In the genomic region with DNA sequence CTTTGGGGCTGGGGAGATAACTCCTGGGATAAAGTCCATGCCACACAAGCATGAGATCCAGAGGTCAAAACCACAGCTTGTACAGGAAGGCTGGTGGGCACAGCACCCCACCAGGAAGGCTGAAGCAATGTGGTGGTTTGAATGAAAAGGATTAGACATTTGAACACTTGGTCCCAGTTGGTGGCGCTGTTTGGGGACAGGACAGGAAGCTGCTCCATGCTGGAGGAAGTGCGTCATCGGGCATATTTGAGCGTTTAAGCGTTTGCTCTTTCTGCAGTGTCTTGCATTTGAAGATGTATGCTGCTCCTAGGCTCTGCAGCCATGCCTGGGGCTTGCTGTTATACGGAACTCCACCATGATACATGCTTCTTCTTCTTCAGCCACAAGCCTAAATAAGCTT, we compare ENCODE assay signal across 24 mouse cellular contexts.
"Had no signal": no experiment of that assay in that cellular context is flagged by ENCODE, and none has a peak within 500 bp of the region (broad histone marks: within the 10 kb centered on the region; RNA-seq: fewer than 3 reads in every experiment).

No protein-coding gene starts in this region.

- ATAC-seq: hindbrain, embryonic 16.5 days; intestine, embryonic 16.5 days had no signal

- H3K36me3 ChIP-seq: heart, embryonic 12.5 days; hindbrain, embryonic 10.5 days; hindbrain, embryonic 12.5 days; kidney, embryonic 15.5 days; limb, embryonic 13.5 days; limb, embryonic 15.5 days had no signal

- H3K9me3 ChIP-seq: heart, embryonic 12.5 days; hindbrain, embryonic 10.5 days; hindbrain, embryonic 12.5 days; kidney, embryonic 15.5 days; limb, embryonic 13.5 days; limb, embryonic 15.5 days had no signal

- H3K4me3 ChIP-seq: gastrocnemius, adult 2 months; heart, adult 2 months; heart, embryonic 12.5 days; hindbrain, embryonic 10.5 days; hindbrain, embryonic 12.5 days; kidney, embryonic 15.5 days; limb, embryonic 13.5 days; limb, embryonic 15.5 days had no signal

- DNase-seq: gastrocnemius, adult 2 months; gastrocnemius, postnatal 10 days; gastrocnemius, postnatal 25 days; heart, adult 2 months; heart, postnatal 10 days; heart, postnatal 4 days; kidney, adult 11 months; kidney, adult 2 months; kidney, adult 9 months; kidney, postnatal 14 days; kidney, postnatal 36 days; layer of hippocampus, adult 9-11 months; layer of hippocampus, postnatal 36 days; left cerebral cortex, postnatal 4 days had no signal

- H3K4me2 ChIP-seq: heart, embryonic 12.5 days; hindbrain, embryonic 12.5 days; hindbrain, embryonic 14.5 days; kidney, embryonic 15.5 days; limb, embryonic 13.5 days; limb, embryonic 15.5 days had no signal

- H3K9ac ChIP-seq: heart, embryonic 12.5 days; hindbrain, embryonic 12.5 days; hindbrain, embryonic 14.5 days; kidney, embryonic 15.5 days; limb, embryonic 13.5 days; limb, embryonic 15.5 days had no signal

- H3K27me3 ChIP-seq: heart, embryonic 12.5 days; hindbrain, embryonic 12.5 days; kidney, embryonic 15.5 days; limb, embryonic 13.5 days; limb, embryonic 15.5 days had no signal

- H3K27ac ChIP-seq: gastrocnemius, adult 2 months; heart, adult 2 months; hindbrain, embryonic 10.5 days; hindbrain, embryonic 12.5 days; hindbrain, embryonic 14.5 days; kidney, embryonic 15.5 days; kidney, postnatal 0 days; limb, embryonic 13.5 days; limb, embryonic 15.5 days had no signal

- H3K4me1 ChIP-seq: hindbrain, embryonic 12.5 days; limb, embryonic 13.5 days; limb, embryonic 15.5 days had no signal
